Mouse (Mus musculus): Measurements from ENCODE around the gene Stam. TPM values are rescaled to one million over a fixed set of nuclear protein-coding genes. Genes with fewer than 3 reads are reported as not detected.
"Not testable (repeated sequence)": the region's sequence is repeated elsewhere in the genome, so short reads cannot be mapped to it uniquely, and the experiment has no call there.

Stam gene
- total RNA-seq (2021), result 100 to 1,000 TPM; 108 to 110 TPM
- long read RNA-seq, full-length matches to known transcripts, result 10 of 16 reads
- long read RNA-seq, partial matches to known transcripts, result 3 of 16 reads
- long read RNA-seq, other reads (novel, unspliced or antisense), result 3 of 16 reads

GRCm38 (mm10) chr2:14073362-14074220 is at the start of gene Stam:
TSS of gene Stam (plus strand) at chr2:14074098.
- peak; percentile 91 to 93 for DNase-seq (ENCODE audit: low spot score in 2 of 2)

- DNase-seq (ENCODE audit: low spot score in 2 of 2), result no peak
Observed at GRCm38 (mm10) chr2:14041249-14041648, 32.6 kb upstream of the Stam start.

GRCm38 (mm10) chr2:14043011-14043410 is 30.9 kb upstream of the Stam start:
- no peak for DNase-seq (ENCODE audit: low spot score in 2 of 2)

GRCm38 (mm10) chr2:14043577-14044170 is 30.2 kb upstream of the Stam start:
- DNase-seq (ENCODE audit: low spot score in 2 of 2), result no peak

GRCm38 (mm10) chr2:14048381-14048780 is 25.5 kb upstream of the Stam start:
- peak; percentile 54 to 76 for DNase-seq (ENCODE audit: low spot score in 2 of 2)

GRCm38 (mm10) chr2:14048808-14049207 is 25.1 kb upstream of the Stam start:
- DNase-seq (ENCODE audit: low spot score in 2 of 2), result no peak

GRCm38 (mm10) chr2:14053618-14054017 is 20.3 kb upstream of the Stam start:
- no peak for DNase-seq (ENCODE audit: low spot score in 2 of 2)

GRCm38 (mm10) chr2:14054163-14054562 is 19.7 kb upstream of the Stam start:
- DNase-seq (ENCODE audit: low spot score in 2 of 2), result no peak

GRCm38 (mm10) chr2:14054716-14055115 is 19.2 kb upstream of the Stam start:
- no peak for DNase-seq (ENCODE audit: low spot score in 2 of 2)

GRCm38 (mm10) chr2:14055168-14055565 is 18.7 kb upstream of the Stam start:
- DNase-seq (ENCODE audit: low spot score in 2 of 2), result peak in 1 of 2 experiments; percentile 86

- peak; percentile 92 to 95 for DNase-seq (ENCODE audit: low spot score in 2 of 2)
Observed at GRCm38 (mm10) chr2:14055566-14056331, 18.1 kb upstream of the Stam start, which contains the start of gene Hacd1. TSS of gene Hacd1 (minus strand) at chr2:14056135.

- no peak for DNase-seq (ENCODE audit: low spot score in 2 of 2)
Observed at GRCm38 (mm10) chr2:14065704-14066650, 7.9 kb upstream of the Stam start.

GRCm38 (mm10) chr2:14069027-14069426 is 4.9 kb upstream of the Stam start:
- DNase-seq (ENCODE audit: low spot score in 2 of 2), result no peak

GRCm38 (mm10) chr2:14070466-14070865 is 3.4 kb upstream of the Stam start:
- DNase-seq (ENCODE audit: low spot score in 2 of 2), result peak in 1 of 2 experiments; percentile 13

GRCm38 (mm10) chr2:14073008-14073361 is 913 bp upstream of the Stam start:
- DNase-seq (ENCODE audit: low spot score in 2 of 2), result no peak

- DNase-seq (ENCODE audit: low spot score in 2 of 2), result no peak
Observed at GRCm38 (mm10) chr2:14074221-14074901, 463 bp downstream of the Stam start.

- DNase-seq (ENCODE audit: low spot score in 2 of 2), result not testable (repeated sequence)
Observed at GRCm38 (mm10) chr2:14078527-14078926, 4.6 kb downstream of the Stam start.

- DNase-seq (ENCODE audit: low spot score in 2 of 2), result no peak
Observed at GRCm38 (mm10) chr2:14100533-14100932, 26.6 kb downstream of the Stam start.

- DNase-seq (ENCODE audit: low spot score in 2 of 2), result no peak
Observed at GRCm38 (mm10) chr2:14102603-14103002, 28.7 kb downstream of the Stam start.

- DNase-seq (ENCODE audit: low spot score in 2 of 2), result no peak
Observed at GRCm38 (mm10) chr2:14103924-14104323, 30.0 kb downstream of the Stam start.

Data from layer of hippocampus, postnatal 10 days (tissue).